Mouse (Mus musculus) MEL-GATA-1-ER (cell line): ENCODE data around the gene Fam227a.

Source experiments
- DNase-seq: peaks from one replicate; pipeline ENCODE4 v3.0.0-alpha.2; 2012; ENCODE audit warnings: low read depth; ENCODE audit errors: extremely low read depth

The Fam227a gene

DNA sequence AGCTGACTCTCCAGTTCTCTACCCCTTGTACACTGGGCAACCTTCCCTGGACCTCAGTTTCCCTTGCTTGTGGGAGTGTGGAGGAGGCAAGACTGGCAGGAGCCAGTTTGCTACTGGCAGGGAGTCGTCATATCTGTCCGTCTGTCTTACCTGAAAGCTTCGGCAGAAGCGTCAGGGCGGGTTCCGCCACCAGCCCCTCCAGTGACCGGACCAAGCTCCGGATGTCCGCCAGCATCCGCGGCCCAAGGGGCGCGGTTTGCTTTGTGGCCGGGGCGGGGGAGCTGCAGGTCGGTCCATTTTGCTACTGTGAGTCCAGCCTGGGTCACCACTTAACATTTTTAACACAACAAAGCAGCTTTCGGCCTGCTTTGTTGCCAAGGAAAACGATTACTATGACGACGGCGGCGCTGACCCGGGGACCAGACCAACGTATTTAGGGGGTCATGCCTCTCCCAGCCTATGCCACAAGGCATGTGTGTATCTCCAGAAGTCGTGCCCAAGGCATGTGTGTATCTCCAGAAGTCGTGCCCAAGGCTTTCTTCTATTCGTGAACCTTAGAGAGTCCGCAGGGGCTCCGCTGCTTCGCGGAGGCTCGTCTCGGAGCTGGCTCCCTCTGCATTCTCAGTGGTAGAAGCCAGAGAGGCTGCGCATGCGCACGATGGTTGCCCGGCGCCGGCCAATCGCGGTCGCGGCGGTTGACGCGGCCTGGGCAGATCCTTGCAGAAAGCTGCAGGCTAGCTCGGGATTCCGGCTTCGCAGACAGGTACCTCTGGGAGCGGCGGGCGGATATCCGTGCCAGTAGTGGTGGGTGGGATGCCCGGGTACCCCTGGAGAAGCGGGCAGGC, at the start of gene Fam227a, which contains the start of gene Cby1:
Gene Fam227a, minus strand, starts transcription at position 426 of the 845 bp plus-strand sequence.
Gene Cby1, plus strand, starts transcription at position 669 of the 845 bp plus-strand sequence.
- peak; percentile 80 for DNase-seq

DNA sequence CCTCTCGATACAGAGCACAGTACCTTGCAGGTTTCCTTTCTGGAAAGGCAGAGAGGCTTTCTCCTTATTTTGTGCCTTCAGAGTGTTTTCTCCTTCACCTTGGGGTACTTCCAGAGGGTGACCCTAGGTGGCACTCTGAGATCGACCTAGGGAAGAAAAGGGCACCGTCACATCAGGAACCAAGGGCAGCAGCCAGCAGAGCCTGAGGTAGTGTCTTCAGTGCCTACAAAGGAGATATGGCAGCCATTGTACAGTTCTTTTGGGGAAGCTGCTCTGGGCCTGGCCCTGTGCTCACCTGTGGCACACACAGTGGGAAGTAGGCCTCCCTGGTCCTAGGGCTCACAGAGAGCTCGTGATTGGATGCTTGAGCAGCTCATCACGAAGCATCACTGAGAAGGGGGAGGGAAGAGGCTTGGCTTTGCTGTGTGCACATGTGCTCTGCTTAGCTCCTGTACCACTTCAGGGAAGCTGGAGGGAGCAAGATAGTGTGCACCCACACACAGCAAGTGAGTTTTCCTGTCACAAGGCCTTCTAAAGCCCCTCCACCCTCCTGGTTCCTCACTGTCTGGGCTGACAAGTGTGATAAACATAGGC, 49.6 kb upstream of the Fam227a start:
- no peak for DNase-seq

DNA sequence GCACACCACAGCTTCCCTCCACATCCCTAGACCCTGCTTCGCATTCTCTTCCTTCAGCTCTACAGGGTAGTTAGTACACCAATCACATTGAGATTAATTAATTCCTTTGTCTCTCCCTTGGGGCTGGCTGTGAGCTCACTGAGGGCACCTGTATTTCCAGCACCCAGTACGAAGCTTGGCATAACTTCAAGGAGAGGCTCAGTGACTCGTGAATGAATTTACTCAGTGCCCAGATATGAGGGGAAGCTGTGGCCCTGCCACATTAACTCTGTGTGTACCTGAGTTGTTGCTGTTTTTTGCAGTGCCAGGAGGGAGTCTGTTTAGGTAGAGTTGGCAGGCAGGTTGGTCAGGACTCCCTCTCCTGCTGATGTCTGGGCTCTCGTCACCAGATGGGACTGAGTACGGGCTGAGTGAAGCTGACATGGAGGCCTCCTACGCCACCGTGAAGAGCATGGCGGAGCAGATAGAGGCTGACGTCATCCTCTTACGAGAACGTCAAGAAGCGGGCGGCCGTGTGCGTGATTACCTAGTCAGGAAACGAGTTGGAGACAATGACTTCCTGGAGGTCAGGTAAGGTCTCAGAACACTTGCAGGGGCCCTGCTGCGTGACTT, 48.0 kb upstream of the Fam227a start:
- DNase-seq = no peak

DNA sequence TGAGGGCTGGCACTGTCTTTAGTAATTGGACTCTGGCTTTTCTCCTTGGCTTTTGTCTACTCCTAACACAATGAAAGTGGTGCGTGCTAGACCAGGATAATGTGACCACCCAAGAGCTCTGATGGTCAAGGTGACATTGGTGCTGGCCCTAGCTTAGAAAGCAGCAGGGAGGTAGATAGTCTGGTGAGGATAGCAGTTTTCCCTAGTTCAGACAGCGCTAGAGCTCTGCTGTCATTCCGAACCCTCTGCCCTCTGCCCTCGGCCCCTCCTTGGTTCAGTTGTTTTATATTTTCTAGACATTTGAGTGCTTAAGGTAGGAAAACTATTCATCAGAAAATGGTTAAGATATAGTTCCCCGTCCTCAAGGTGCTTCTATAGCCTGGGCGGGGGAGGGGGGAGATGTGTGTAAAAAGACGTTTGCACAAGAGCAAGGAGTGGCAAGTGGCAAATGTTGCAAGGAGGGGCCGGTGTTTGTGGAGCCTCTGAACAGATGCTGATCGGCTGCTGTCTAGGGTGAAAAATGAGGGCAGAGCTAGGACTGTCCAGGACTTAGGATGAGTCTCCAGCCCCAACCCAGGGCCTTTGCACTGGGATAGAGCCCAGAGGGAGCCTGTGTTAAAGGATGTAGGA, 38.9 kb upstream of the Fam227a start:
- no peak for DNase-seq

DNA sequence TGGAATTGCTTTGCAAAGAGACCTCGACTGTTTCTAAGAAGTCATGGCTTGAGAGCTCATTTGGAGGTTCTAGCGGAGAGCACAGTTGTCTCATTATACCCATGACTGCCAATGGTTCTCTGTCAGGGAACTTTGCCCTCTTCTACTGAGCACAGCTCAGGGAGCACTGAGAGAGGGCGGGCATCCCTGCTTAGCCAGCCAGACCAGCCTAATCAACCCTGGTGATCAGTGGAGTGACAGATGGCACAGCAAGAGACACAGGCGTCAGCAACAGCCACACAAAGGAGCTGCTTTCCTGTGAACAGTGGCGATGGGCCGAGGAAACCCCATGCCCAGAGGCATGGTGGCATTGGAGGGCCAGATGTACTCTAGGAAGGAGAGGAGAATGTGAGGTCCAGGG, 38.3 kb upstream of the Fam227a start:
- no peak for DNase-seq

DNA sequence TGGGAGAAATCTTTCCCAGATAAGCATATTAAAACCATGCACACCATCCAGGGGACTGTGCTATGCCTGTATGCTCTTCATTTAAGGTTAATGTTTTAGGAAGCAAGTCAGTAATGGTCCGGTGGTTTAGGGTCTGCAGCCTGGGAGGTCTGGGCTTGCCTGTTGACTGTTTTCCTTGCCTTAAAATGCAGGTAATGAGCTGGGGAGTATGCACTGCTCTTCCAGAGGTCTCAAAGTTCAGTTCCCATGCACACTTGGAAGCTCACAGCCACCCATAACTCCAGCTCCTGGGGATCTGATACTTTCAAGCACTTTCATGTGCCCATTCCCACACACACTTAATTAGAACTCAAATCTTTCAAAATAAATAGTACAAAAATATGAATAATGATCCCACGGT, 37.8 kb upstream of the Fam227a start:
- no peak for DNase-seq

DNA sequence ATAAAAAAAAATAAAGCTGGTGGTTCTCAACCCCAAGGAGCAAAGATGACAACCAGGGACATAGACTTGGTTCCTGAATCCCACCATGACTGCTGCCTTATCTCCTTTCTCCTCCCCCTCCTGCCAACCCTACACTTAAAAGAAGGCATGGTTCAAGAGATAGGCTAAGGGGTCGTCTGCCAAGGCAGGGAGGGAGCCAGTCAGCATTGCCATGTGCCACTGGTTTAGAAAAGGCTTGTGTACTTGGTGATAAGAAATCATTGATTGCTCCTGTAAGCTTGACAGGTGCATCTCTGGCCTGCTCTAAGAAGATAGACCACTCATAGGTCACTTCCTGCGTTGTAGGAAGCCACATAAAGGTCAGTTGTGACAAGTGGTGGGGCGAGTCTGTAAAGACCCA, 36.8 kb upstream of the Fam227a start:
- no peak for DNase-seq

DNA sequence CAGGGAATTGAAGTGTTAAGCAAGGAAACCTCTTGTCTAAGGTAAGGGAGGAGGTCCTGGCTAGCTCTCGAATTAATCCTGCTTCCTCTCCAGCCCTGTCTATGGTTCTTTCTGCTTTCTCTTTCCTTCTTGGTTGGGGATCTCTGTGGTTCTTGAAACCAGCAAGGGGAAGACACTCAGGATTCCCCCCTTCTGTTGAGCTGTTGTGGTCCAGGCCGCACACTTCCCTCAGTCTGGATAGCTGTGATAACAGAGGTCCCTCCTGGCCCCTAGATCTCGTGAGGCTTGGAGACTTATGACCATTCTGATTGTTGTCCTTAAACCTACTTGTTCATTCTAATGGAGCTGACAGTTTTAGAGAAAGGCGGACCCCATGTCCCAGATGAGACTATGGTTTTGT, 35.8 kb upstream of the Fam227a start:
- DNase-seq = no peak

DNA sequence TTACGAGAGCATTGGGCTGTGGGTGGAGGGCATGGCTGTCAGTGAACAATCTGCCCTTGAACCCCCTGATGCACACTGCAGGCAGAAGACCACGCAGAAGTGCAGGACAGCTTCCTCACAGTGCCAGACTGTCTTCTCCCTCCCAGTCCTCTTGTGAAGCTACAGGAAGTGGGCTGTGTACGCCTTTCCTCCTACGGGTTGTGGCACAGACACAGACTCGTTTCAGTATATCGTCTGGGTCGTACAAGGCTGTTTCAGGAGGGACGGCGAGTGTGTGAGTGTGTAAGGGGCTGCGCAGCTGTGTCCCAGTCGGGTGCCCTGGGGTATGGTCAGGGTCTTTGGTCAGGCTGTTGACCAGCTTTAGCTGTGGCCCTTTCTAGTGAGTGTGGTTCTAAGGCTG, 35.0 kb upstream of the Fam227a start:
- DNase-seq = no peak

DNA sequence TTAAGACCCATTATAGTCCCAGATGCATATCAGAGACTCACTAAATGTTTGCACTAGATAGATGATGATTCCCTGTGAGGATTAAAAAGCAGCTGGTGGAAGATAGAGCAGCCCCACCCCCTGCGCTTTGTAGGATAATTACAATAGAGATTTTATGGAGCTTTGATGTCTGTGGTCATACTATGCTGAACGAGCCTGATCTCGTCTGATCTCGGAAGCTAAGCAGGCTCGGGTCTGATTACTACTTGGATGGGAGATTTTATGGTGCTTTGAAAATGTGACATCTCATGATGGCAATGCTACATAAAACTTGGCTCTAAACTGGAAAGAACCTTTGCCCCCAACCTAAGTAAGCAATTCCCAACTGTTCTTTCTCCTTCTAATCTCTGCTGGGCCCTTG, 33.6 kb upstream of the Fam227a start:
- no peak for DNase-seq

DNA sequence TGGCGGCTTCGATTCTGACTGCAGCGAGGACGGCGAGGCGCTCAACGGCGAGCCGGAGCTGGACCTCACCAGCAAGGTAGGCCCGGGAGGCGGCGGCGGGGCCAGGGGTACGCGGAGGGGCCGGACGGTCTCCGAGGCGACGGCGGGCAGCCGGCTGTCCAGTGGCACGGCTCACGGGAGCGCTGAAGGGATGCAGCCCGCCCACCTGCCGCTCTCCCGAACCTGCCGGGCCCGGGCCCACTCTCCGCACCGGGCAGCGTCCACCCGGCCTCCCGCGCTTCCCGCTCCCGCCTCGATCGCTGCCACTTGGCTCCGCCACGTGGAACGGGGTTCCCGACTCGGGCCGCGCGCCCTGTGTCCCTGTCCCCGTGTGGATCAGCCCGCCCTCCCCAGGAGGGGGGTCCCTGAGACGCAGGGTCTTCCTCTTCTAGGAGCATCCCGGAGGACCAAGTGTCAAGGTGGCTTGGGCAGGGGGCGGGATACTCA, 32.3 kb upstream of the Fam227a start:
- DNase-seq = no peak

DNA sequence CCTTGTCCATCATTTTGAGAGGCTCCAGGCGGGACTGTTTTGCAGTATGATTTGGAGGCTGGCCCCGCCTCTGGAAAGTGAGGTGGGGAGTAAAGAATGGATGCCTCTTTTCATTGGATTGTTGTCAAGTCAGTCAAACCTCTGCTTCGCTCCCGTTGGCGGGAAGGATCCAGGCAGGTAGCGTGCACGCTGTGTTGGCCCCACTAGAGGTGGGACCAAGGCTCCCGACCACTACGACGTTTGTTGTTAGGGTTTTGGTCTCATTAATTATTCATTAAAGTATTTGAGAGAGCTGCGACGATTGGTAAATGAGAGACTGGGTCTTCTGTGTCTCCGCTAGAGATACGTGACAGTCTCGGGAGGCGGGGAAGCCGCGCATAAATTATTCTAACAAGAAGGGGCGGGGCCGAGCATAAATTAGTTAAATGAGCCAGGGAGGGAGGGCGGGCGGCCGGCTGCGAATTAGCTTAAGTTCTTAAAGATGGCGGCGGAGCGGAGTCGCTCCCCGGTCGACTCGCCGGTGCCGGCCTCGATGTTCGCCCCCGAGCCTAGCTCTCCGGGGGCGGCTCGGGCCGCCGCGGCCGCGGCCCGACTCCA, 31.8 kb upstream of the Fam227a start, which contains the start of gene Gtpbp1:
Gene Gtpbp1, plus strand, starts transcription at position 420 of the 597 bp plus-strand sequence.
- DNase-seq = peak; percentile 99

DNA sequence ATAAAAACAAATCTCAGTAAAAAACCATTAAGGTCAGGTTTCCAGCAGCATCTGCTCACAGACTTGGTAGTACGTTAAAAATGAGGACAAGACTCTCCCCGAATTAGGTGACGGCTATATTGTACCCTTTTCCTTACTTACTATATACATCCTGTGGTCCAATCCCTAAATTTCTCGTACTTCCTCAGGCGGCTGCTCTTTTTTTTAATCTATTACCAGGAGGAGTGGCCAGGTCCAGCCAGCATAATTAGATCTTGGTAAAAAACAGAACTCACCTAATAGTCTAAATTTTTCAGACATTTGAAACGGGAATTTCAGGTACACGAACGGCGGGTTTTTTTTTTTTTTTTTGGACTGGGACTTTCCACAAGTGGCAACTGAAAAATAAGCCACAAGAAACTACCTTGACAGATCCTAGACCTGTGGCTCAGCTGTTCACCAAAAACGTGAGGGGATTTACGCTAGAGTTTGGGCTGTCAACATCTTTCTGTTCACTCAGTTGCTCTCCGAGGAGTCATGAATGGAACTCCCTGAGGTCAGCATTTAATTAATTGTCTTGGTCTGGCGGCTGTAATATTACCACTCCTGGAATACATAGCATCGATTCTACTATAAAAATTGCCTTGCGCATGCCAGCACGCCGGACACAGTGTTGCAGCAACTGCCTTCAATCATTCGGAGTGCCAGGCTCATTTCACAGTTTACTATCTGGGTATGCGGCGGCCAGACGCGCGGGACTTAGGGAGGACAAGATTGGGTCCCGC, 31.1 kb upstream of the Fam227a start:
- DNase-seq = no peak

DNA sequence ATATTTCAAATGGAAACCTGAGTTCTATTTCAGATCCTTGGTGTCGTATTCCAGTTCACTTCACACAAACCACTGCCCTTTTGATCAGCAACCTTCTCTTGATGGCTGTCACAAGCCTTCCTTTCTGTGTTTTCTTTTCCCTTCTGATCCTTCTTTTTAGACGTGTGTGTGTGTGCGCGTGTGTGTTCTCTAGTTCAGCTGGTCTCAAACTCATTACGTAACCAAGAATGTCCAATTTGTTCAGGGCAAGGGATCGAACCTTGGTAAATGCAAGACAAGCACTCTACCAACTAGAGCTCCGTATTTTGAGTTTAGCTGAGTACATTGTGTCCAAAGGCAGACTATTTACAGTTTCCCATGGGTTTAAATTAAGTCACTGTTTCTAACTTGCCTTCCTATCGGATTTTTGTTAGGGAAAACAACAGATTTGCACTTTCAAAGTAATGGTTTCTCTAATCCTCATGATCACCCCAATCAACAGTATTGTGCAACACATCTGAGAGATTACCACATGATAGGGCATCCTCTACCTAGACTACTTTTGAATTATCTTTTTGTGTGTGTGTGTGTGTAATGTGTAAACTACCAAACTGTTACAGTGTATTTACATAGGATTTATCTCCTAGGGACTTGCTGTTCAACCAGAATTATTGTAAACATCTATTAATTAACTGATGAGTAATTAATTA, 29.7 kb upstream of the Fam227a start:
- no peak for DNase-seq

DNA sequence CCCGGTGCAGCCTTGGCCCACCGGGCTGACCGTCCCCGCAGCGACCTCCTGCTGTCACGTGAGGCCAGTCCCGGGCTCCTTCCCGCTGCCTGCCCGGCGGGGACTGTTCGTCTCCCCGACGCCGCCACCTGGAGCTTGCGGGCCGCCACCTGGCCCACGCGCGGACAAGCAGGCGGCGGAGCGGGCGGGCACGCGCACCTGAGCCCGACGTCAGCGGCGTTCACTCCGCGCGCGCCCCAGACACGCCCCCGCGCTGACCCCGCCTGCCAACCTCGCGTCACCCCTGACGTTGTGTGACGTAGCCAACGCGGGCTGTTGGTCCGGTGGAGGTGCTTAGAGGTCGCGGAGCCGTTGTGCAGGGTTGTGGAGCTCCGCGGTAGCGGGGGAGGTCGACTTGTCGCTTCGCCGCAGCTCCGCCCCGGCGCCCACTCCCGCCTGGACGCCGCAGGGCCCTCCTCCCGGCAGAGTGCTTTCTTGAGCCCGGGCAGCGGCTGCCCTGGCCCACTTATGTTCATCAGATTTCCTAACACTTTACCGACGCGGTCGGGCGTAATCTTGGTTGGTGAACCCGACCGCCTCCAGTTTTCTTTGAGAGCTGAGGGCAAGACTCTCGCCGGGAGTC, 29.0 kb upstream of the Fam227a start, which contains the start of gene Josd1:
Gene Josd1, minus strand, starts transcription at position 274 of the 622 bp plus-strand sequence.
- DNase-seq = peak; percentile 91

DNA sequence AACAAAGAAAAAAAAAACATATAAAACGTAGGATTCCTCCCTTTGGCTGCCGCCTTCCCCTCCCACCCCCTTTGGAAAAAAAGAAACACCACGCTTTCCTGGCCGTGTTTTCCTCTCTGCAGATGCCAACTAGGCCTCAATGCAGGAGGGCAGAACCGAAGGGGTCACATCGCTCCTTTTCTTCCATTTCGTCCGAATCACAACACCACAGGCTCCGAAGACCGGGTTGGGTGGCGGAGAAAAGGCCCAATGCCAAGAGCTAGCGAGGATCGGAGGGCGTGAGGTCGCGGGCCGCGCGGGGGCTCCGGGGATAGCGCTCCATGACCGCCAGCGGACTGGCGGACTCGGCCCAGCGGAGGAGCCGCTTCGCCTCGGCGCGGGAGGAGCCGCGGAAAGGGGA, 28.4 kb upstream of the Fam227a start:
- DNase-seq = no peak

DNA sequence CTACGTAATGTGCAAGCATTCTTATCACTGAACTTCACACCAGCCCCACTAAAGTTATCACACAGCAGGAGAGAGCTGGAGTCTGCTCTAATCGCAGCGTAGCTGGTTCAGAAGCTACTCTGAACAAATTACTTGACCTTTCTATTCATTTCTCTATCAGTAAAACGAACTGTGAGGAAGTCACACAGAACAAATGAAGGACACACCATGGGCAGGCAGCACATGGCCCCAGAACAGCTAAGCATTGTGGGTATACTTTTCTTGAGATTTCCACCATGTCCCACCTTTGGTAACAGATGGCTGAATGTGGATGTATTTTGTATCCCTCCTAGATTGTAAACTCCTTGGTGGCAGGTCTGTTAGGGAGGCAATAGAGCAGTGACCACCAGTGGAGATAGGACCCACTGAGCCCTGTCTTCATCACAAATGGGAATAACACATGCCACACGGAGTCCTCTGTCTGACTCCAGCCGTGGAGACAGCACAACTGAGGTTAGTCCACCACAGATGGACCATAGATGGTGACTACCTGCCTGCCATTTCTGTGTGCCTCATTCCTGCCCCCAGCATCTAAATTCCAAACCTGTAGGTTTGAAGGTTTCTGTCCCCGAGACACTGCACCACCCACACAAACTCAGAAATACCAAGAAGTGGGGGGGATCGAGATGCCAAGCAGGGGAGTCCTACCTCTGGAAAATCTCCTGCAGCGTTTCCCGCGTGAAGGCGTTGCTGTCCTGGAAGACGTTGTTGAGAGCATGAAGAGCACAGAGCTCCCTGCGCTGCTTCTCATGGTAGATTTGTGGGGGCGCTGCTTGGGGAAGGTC, 27.5 kb upstream of the Fam227a start:
- DNase-seq = no peak

DNA sequence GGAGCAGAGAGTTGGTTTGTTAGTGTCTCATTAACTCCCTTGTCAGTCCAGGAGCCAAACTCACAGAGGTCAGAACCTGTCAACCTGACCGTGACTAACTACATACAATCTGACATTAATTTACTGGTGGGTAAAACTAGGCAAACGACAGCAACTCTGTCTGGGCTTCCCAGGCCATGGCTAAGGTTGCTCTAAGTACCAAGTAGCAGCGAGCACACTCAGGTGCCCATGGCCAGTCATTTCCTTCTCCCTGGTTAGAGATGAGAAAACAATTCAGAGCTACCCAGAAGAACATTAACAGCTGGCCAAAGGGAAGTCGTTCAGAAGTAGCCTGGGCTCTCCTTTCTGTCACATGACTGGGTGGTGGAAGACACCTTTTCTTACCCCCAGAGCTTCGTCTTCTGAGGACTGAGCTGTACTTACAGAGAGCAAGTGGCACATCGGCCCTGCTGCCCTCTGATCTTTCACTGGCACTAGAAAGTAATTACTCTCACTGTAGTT, 26.4 kb upstream of the Fam227a start:
- DNase-seq = no peak
